Mouse (Mus musculus) T-helper 17 cell (primary cell): ENCODE measurements around the gene C1qtnf9.

ENCODE experiments used
- in situ Hi-C, 2 experiments: fragments of 300-600 bp; cut with MboI, MseI; formaldehyde crosslinking; loops; 1 replicate in 1 of 2; 2 replicates in 1 of 2; pipeline ENCODE4 v1.15.1; 2025; ENCODE audit warnings: high pct_unique_total_duplicates in 2 of 2

The C1qtnf9 gene

DNA sequence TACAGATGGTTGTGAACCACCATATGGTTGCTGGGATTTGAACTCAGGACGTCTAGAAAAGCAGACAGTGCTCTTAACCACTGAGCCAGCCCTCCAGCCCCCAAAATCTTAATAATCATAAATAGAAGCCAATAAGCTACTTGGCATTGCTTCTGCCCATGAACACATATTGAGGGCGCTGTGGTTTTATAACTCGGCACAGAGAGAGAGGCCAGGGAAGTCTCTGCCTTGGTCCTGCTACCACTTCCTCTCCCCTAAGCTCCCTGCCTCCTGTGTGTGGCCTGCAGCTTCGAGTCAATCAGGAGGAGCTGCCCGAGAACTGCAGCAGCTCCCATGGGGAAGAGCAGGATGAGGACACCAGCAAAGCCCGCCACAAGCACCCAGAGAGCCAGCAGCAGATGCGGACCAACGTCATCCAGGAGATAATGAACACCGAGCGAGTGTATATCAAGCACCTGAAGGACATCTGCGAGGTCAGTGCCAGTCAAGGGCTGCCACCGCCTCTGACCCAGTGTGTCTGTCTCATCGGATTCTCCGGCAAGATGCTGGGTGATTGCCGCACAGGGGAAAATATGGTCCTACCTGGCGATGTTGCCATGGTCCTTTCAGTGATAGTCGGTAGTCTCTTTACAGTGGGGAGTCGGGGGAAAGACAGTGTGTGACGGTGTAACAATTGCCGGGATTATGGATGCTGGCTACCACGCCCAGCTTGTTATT lies 20.6 kb upstream of the C1qtnf9 start:
- in situ Hi-C loops = no loop called here

DNA sequence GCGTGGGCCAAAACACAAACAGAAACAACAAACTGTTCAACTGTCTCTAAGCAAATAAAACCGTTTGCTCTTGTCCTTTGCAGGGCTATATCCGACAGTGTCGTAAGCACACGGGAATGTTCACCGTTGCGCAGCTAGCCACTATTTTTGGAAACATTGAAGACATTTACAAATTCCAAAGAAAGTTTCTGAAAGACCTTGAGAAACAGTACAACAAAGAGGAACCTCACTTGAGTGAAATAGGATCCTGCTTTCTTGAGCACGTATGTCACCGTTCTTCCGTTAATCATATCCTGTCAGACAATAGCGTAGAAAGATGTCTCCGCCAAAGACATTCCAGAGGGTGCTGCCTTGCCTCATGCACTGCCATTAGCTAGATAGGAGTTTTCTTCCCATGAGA lies 18.1 kb upstream of the C1qtnf9 start:
- in situ Hi-C loops = loop anchor here in 1 of 2 experiments (5.0 kb wide), 1 partner anchor 43 kb away; no protein-coding TSS in a partner anchor

DNA sequence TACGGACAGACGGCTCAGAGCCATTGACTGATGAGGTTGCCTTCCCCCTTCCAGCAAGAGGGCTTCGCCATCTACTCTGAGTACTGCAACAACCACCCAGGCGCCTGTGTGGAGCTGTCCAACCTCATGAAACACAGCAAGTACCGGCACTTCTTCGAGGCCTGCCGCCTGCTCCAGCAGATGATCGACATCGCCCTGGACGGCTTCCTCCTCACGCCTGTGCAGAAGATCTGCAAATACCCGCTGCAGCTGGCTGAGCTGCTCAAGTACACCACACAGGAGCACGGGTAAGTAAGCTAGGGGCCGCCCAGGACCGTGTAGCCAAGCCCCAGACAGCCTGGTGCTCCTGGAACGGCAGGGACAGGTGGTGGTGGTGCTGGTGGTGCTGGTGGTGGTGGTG lies 16.4 kb upstream of the C1qtnf9 start:
- in situ Hi-C loops = loop anchor here in 1 of 2 experiments (5.0 kb wide), 1 partner anchor 44 kb away; no protein-coding TSS in a partner anchor

DNA sequence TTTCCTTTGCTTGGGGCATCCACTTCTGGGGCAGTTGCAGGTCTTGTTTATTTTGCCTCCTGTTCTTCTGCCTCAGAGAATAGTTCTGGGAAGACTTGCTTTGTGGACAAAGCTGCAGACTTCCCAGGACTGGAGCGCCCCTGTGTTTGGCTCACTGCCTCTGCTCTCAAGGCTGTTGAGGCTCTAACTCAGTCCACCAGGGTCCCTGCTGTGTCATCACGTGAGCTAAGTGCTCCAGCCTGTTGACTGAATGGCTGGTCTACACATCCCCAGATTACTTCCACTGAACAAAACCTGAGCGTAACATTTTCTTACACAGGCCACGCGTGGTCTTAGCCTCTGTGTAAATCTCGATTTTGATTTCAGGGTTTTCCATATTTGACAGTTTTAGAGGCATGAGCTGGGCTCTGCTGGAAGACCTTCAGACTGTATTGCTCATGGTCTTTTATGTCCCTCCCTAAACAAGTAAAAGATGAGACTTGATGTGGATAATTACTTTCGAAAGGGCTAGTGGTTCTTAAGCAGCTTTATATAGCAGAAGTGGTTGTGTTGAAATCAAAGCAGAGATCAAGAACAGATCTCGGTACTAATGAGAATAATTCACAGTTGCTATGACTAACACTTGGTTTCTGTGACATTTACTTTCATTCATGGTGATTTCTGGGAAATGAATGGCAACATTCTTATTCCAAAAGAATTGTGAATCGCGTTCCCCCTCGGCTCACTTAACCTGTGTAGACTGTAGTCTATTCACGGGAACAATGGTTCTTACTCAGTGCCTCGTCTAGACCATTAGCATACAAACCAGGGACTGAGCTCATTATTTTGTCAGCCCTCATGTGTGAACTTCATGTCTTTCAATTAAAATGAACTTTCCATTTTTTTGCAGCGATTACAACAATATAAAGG lies 14.8 kb upstream of the C1qtnf9 start:
- in situ Hi-C loops = loop anchor here in 1 of 2 experiments (5.0 kb wide), 1 partner anchor 46 kb away; no protein-coding TSS in a partner anchor

DNA sequence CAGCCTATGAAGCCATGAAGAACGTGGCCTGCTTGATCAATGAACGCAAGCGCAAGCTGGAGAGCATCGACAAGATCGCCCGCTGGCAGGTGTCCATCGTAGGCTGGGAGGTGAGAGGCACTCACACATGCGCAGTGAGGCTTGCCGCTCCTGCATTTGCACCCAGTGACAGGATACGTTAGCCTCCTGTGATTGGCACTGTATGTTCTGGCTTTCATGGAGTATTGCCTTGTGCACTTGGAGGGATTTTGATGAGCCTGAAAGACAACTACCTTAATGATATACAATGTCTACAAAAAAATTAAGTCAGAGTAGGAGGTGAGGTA lies 14.2 kb upstream of the C1qtnf9 start:
- in situ Hi-C loops = loop anchor here in 1 of 2 experiments (5.0 kb wide), 1 partner anchor 46 kb away; no protein-coding TSS in a partner anchor

DNA sequence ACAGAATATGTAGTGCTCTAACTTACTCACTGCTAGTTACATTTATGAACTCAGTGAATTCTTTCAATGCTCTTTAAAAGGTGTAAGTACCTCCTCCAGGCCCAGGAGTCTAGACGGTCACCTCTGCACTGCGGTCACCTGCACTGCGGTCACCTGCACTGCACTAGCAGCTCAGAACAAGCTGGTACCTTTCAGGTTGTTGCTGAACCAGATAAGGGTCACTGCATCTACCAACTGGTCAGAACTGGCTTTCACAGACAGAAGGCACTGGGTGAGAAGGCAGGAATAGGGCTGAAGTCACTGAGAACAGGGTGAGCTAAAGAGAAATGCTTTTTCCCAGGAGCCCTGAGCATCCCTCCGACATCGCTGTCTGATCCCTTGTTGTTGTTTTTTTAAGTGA lies 13.3 kb upstream of the C1qtnf9 start:
- in situ Hi-C loops = loop anchor here in 1 of 2 experiments (5.0 kb wide), 1 partner anchor 47 kb away; no protein-coding TSS in a partner anchor

DNA sequence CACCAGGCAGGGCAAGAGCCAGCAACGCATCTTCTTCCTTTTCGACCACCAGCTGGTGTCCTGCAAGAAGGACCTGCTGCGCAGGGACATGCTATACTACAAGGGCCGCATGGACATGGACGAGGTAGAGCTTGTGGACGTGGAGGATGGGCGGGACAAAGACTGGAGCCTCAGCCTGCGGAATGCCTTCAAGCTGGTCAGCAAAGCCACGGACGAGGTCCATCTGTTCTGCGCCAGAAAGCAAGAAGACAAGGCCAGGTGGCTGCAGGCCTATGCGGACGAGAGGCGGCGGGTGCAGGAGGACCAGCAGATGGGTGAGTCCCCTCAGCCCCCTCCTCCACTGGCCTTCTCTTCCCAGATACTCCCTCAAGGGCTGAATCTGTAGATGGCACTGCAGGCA lies 11.7 kb upstream of the C1qtnf9 start:
- in situ Hi-C loops = no loop called here

DNA sequence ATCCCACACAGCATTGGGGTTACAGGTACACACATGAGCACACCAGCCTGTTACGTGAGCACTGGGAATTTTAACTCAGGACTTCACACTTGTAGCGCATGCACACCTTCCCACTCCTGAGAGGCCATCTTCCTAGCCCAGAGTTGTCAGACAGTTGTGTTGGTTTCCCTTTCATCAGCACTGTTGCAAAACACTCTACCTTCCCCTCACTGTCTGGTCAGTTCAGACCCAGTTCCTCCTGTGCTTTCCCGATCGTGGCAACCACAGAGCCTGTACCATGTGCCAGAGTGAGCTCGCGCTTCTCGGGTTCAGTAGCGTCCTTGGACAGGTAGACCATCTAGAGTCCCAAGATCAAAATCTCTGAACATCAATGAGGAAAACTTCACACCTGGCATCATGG lies 10.7 kb upstream of the C1qtnf9 start:
- in situ Hi-C loops = no loop called here

DNA sequence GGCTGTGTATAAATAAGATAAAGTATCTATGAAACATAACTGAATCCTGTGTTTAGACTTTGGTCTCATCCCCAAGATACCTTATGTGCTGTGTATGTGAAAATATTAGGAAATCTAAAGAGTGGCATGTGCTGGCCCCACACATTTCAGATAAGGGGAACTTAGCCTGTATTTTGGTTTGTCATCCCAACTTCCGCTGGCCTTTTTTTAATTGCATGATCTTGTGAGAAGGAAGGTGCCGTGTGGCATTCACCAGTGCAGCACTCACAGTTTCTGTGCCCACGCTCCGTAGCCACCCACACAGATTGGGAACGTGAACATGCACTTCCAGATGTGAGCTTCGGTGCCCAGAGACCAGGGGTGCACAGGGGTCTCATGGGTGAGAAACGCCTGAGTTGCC lies 10.2 kb upstream of the C1qtnf9 start:
- in situ Hi-C loops = no loop called here

DNA sequence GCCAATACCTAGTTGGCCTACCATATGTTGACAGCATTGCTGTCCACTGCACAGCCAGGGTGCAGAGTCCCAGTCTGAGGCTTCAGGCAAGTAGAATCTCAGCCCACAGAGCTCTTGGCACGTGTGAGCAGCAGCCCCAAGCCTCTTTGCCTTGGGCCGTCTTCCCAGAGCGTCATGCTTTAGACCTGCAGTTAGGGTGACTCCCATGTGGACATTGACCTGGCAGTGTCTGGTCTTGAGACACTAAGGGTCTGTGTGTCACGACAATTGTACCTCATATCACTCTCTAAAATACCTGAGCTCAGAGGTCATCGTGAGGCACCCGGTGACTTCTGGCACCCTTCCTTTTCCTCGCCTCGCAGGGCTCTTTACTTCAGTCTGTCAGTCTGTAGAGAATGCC lies 8.8 kb upstream of the C1qtnf9 start:
- in situ Hi-C loops = no loop called here

DNA sequence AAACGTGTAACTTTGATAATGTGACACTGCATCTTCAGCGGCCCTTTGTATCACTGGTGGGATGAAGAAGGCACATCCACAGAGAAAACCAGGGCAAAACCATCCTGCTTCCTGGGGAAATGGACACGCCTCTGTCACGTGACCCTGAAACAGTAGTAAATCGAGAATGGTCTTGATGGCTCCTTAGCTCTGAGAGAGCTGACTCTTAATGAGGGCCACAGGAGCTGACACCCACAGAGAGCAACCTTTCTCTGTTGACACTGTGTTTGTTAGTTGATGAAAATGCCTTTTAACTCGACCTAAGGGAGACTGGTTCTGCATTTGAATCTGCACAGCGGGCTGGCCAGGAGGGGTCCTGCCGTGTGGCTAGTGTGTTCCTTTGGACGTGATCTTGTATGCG lies 6.1 kb upstream of the C1qtnf9 start:
- in situ Hi-C loops = loop anchor here in 1 of 2 experiments (5.0 kb wide), 1 partner anchor 244 kb away; no protein-coding TSS in a partner anchor

DNA sequence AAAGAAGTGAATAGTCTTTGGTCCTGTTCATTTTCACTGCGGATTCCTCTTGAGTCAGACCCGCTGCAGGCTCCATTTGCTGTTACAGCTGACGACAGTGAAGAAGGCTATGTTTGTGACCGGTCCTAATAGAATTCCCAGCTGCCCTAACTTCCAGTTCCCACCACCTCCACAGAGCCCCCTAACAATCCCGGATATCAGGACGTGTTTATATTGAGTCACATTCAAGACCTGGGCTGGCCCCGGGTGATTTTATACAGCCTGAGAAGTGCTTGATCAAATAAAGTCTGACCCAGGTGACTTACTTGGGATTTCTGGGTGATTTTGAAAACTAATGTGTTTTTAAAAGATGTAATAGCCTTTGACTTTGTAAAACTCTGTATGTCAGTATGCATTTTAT lies 5.2 kb upstream of the C1qtnf9 start:
- in situ Hi-C loops = loop anchor here in 1 of 2 experiments (5.0 kb wide), 1 partner anchor 245 kb away; no protein-coding TSS in a partner anchor

DNA sequence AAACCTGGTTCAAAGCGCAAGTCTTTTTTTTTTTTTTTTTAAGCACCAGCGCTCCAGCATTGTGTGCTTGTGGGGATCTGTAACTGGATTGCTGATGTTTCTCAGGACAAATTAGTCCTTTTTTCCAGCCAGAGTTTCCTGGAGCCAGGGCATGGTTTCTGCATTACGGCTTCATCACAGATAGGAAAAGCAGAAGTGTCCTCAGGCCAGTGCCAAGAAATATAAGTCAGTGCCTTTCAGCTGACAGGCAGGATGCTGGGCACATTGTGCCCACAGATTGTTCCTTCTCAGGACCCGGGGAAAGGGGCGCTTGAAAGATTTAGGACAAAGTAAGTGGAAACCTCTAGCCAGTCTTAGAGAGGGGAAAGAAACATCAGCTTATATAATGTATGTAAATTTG lies 4.2 kb upstream of the C1qtnf9 start:
- in situ Hi-C loops = loop anchor here in 1 of 2 experiments (5.0 kb wide), 1 partner anchor 246 kb away; no protein-coding TSS in a partner anchor

DNA sequence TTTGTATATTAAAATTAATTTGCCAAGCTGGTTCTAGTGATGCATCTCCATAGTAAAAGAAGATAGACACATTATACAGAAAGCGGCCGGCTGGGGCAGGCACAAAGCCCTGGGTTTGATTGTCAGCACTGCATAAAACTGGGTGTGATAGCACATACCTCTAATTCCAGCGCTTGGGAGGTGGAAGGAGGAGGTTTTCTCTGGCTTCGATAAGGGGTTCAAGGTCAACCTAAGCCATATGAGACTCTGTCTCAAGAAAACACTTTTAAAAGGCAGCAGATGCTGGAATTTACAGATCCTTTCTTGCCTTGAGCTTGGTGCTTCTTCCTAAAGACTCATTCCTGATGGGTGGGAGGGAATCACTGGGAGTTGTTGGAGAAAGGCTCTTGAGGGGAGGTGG lies 3.4 kb upstream of the C1qtnf9 start:
- in situ Hi-C loops = loop anchor here in 1 of 2 experiments (5.0 kb wide), 1 partner anchor 247 kb away; no protein-coding TSS in a partner anchor

DNA sequence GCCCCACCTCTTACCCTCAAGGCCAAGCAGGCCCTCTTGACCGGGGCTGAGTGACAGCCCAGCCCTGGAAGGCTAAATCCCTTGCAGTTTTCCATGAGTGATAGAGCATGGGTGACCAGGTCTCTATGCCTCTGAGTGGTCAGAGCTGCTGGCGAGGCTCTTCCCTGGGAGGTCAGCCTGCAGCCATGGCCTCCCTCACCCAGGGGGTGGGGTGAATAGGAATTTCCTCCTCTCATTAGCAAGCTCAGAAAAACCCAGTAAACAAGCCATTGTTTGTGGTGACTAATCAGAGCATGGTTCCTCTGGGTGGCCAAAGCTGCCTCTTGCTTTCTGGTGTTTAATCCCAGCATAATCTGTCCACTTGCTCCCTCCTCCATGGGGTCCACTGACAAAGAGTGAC lies 2.9 kb upstream of the C1qtnf9 start:
- in situ Hi-C loops = no loop called here

DNA sequence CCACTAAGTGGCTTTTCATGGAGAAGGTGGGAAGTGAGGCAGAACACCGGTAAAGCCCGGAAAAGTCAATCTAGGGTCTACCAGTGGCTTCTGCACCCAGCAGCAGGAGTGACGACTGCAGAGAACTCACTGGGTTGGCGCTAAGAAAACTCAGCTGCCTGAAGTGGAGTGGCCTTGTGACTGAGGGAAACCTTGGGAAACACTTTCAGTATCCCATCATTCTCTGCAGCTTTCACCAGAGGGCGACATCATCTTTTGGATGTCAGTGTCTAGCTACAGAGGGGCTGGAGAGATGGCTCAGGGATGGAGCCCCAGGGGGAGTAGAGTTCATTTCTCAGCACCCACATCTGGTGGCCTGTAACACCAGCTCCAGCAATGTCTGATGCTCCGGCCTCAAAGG lies 1.4 kb downstream of the C1qtnf9 start:
- in situ Hi-C loops = no loop called here

DNA sequence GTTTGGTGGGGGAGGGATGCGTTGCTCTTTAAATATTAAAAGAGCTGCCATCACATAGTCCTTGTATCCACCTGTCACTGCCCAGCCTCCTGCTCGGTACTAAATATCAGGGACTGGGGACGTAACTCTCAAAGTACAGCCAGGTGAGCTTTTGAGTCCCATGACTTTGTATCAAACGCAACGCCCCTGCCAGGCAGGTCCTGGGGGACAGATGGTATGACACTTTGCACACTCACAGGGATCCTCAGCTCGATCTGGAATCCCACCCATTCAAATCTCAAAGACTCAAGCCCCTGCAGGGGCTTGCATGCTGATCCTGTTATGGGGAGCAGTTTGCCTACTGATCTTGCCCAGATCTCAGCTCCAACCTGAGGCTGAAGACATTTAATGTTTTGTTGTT lies 2.7 kb downstream of the C1qtnf9 start:
- in situ Hi-C loops = loop anchor here in 1 of 2 experiments (5.0 kb wide), 1 partner anchor 58 kb away; no protein-coding TSS in a partner anchor

DNA sequence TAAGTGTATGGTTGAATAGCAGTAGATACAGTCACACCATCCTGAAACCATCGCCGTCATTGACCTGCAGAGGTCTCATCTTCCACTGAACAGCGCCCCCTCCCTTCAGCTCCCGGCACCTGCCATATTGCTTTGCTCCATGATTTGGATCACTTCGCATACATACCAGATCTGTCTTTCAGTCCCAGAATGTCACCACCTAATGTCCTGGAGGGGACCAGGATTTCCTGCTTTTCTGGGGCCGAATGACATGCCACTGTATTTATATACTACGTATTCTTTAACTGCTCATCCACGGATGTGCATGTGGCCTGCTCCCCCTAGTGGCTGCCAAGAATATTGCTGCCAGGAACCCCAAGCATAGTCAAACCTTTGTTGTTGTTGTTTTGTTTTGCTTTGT lies 3.1 kb downstream of the C1qtnf9 start:
- in situ Hi-C loops = loop anchor here in 1 of 2 experiments (5.0 kb wide), 1 partner anchor 59 kb away; no protein-coding TSS in a partner anchor

DNA sequence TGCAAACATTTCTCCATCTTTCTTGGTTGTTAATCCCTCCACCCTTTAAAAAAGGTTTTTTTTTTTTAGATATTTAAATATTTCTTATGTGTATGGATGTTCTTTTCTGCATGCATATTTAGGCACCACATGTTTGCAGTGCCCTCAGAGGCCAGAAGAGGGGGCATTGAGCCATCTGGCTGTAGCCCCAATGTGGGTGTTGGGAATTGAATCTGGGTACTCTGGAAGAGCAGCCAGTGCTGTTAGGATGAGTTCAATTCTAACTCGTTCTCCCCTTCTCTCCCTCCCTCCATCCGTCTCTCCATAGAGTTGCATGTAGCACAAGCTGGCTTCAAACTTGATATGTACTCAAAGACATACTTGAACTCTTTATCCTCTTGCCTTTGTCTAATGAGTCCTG lies 5.5 kb downstream of the C1qtnf9 start:
- in situ Hi-C loops = loop anchor here in 1 of 2 experiments (5.0 kb wide), 1 partner anchor 61 kb away; no protein-coding TSS in a partner anchor

DNA sequence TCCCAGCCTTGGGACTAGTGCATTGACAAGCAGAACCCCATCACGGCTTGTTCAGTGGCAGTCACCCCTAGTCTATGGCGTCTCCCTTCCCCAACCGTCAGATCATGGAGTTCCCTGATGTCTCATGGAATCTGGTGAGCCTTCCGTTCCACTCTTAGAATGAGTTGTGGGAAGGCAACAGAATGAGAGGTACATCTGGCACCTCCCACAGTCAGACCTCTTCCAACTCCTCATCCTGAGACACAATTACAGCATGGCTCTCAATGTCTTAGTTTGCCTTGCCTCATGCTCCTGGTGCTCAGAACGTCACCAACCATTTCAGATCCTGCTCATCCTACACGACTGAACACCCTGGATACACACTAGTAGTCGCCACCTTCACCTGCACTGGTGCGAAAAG lies 8.6 kb downstream of the C1qtnf9 start:
- in situ Hi-C loops = loop anchor here in 1 of 2 experiments (5.0 kb wide), 1 partner anchor 259 kb away; no protein-coding TSS in a partner anchor

DNA sequence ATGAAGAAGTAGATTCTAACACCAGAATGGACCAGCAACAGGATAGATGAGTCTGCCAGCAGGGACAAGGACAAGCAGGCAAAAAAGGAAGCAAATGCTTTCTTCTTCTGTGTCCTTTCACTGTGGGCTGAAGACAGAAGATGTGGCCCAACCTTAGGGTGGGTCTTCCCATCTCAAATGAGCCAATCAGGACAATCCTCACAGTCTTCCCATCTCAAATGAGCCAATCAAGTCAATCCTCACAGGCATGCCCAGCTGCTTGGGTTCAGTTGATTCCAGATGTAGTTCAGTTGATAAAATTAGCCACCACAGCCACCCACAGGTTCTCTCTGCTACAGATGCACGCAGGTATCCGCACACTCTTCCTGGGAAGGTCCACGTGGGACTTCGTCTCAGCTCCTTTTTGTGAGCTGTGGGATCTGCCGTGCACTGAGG lies 9.6 kb downstream of the C1qtnf9 start:
- in situ Hi-C loops = loop anchor here in 1 of 2 experiments (5.0 kb wide), 1 partner anchor 260 kb away; no protein-coding TSS in a partner anchor

DNA sequence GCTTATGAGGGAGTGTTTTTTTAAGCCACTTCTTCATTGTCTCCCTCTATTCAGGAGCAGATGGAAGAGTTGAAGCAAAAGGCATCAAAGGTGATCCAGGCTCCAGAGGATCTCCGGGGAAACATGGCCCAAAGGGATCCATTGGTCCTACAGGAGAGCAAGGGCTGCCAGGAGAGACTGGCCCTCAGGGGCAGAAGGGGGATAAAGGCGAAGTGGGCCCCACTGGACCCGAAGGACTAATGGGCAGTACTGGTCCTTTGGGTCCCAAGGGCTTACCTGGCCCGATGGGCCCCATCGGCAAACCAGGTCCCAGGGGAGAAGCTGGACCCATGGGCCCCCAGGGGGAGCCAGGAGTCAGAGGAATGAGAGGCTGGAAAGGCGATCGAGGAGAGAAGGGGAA lies 11.3 kb downstream of the C1qtnf9 start:
- in situ Hi-C loops = loop anchor here in 1 of 2 experiments (5.0 kb wide), 1 partner anchor 262 kb away; no protein-coding TSS in a partner anchor
